Mouse (Mus musculus) kidney, adult 2 months (tissue): Measurements from ENCODE around the gene Mgst2.

Experiments used
- CTCF ChIP-seq: fragments of 200-500 bp; conservative IDR thresholded peaks from 2 replicates; pipeline ENCODE4 v1.5.1; 2011; ENCODE audit warnings: low read depth, mild to moderate bottlenecking, control low read depth, low read length, moderate library complexity, mixed read lengths; ENCODE audit not compliant: insufficient read depth, insufficient read length
- POLR2A ChIP-seq: fragments of 200-500 bp; IDR thresholded peaks from one replicate; pipeline ENCODE4 v1.6.1; 2011; ENCODE audit warnings: low read depth, low read length, control low read depth

- TF ChIP-seq CTCF (no peak), POLR2A (no peak)
Observed at GRCm38 (mm10) chr3:51727487-51727886, 67.3 kb downstream of the Mgst2 start.
